8 mouse cellular contexts compared by ENCODE assay signal in the genomic region with DNA sequence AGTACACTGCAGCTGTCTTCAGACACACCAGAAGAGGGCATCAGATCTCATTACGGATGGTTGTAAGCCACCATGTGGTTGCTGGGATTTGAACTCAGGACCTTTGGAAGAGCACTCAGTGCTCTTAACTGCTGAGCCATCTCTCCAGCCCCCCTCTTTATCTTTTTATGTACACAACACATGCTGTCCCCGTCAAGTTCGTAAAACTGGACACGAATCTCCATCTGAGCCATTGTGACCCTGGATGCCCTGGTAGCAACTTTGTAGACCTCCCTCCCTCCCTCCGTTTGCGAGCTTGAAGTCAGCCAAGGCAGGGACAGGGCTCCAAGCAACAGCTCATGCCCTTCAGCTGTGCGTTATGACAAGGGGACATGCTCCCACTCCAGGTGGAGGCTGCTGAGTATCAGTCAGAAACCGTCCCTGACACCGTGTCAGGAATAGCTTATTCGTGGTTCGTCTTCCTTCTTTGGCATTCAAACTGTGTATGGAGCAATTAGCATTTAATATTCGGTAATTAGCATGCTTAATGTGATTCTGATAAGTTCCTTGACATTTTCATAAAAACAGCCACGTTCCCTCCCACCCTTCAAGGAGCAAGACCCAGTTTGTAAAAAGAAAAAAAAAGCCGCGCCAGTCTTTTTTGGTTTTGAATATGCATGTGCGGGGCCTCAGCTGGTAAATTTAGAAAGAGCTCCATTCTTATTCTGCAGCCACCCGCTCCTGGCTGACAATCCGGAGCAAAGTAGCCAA. TPM values are rescaled to one million over a fixed set of nuclear protein-coding genes. Genes with fewer than 3 reads are reported as not detected.
DNase-seq lines count a peak whose midpoint lies in the region; ATAC-seq and TF ChIP-seq lines count a peak whose summit lies in the region.

No protein-coding gene starts in this region.

- no peak for ATAC-seq in heart, embryonic 14.5 days (ENCODE audit: insufficient number of reproducible peaks, insufficient read depth, low FRiP score, low read depth)
- no peak for ATAC-seq in liver, embryonic 14.5 days (ENCODE audit: insufficient read depth)

- peak overlapping the region; percentile 70 for H3K9ac ChIP-seq in heart, embryonic 14.5 days (ENCODE audit: low read length)
- peak overlapping the region; percentile 44 for H3K9ac ChIP-seq in liver, embryonic 14.5 days (replicated peaks)

- TF ChIP-seq CTCF in spleen, adult 2 months (IDR thresholded peaks at IDR 0.05; ENCODE audit: extremely low read depth, insufficient read depth, insufficient read length, insufficient replicate concordance): no peak
- TF ChIP-seq CTCF in liver, embryonic 14.5 days (IDR thresholded peaks at IDR 0.05; ENCODE audit: low read depth): peak; percentile 2; the same call in 1 of the 2 replicates
- TF ChIP-seq CTCF in small intestine, adult 2 months (IDR thresholded peaks at IDR 0.05; ENCODE audit: extremely low read depth, insufficient read length, insufficient replicate concordance, low read depth, low read length): no peak

- no peaks in the 10 kb centered on the region for H3K9me3 ChIP-seq in heart, embryonic 14.5 days (ENCODE audit: control insufficient read depth, low read length)
- H3K9me3 ChIP-seq in liver, embryonic 14.5 days (ENCODE audit: control insufficient read depth, low read length): no peaks in the 10 kb centered on the region

- no peak for TF ChIP-seq POLR2A in spleen, adult 2 months (IDR thresholded peaks at IDR 0.05; ENCODE audit: low read depth, low read length)
- TF ChIP-seq POLR2A in small intestine, adult 2 months (IDR thresholded peaks at IDR 0.05; ENCODE audit: low read depth, low read length): no peak

- H3K4me1 ChIP-seq in spleen, adult 2 months (ENCODE audit: control insufficient read depth, insufficient read depth, insufficient read length): peaks cover 14% of the 10 kb centered on the region; the same call in 1 of the 2 replicates
- H3K4me1 ChIP-seq in heart, embryonic 14.5 days (ENCODE audit: control insufficient read depth in 2 of 2, insufficient read depth in 2 of 2, low read length in 2 of 2): peaks cover 11 to 12% of the 10 kb centered on the region in 2 experiments
- H3K4me1 ChIP-seq in liver, embryonic 14.5 days (replicated peaks; ENCODE audit: control insufficient read depth in 2 of 2, insufficient read depth in 2 of 2, low read length in 1 of 2): peaks cover 3 to 11% of the 10 kb centered on the region in 2 experiments
- H3K4me1 ChIP-seq in small intestine, adult 2 months (ENCODE audit: control insufficient read depth, insufficient read depth, insufficient read length, low read length): peaks cover 7% of the 10 kb centered on the region; the same call in 1 of the 2 replicates

- H3K27me3 ChIP-seq in spleen, adult 2 months (ENCODE audit: control insufficient read depth, insufficient read depth, low read length): no peaks in the 10 kb centered on the region
- H3K27me3 ChIP-seq in heart, embryonic 14.5 days (ENCODE audit: control insufficient read depth, insufficient read depth, low read length): no peaks in the 10 kb centered on the region
- H3K27me3 ChIP-seq in liver, embryonic 14.5 days (ENCODE audit: control insufficient read depth, insufficient read depth, low read length): no peaks in the 10 kb centered on the region
- H3K27me3 ChIP-seq in small intestine, adult 2 months (ENCODE audit: control insufficient read depth, insufficient read depth, low read length): no peaks in the 10 kb centered on the region

- peaks cover 11% of the 10 kb centered on the region for H3K36me3 ChIP-seq in spleen, adult 2 months (ENCODE audit: control insufficient read depth, insufficient read depth, low read length)
- peaks cover 30% of the 10 kb centered on the region for H3K36me3 ChIP-seq in heart, embryonic 14.5 days (ENCODE audit: control insufficient read depth, insufficient read depth, low read length)
- peaks cover 25% of the 10 kb centered on the region for H3K36me3 ChIP-seq in liver, embryonic 14.5 days (replicated peaks; ENCODE audit: control insufficient read depth, insufficient read depth, low read depth)
- H3K36me3 ChIP-seq in small intestine, adult 2 months (ENCODE audit: control insufficient read depth, insufficient read depth, low read length): peaks cover 7% of the 10 kb centered on the region; the same call in 1 of the 2 replicates

- peak overlapping the region; percentile 76 for H3K4me3 ChIP-seq in spleen, adult 2 months (ENCODE audit: extremely low read depth, insufficient read depth, insufficient read length)
- H3K4me3 ChIP-seq in heart, embryonic 14.5 days (ENCODE audit: control insufficient read depth in 1 of 2, insufficient read depth in 1 of 2, low read depth in 1 of 2, low read length in 2 of 2): peak overlapping the region; percentile 79 to 98
- peak overlapping the region; percentile 69 to 75 for H3K4me3 ChIP-seq in liver, embryonic 14.5 days (ENCODE audit: insufficient read depth in 1 of 2, low read depth in 2 of 2, low read length in 2 of 2)
- H3K4me3 ChIP-seq in small intestine, adult 2 months (ENCODE audit: low read depth, low read length): peak overlapping the region; percentile 67

- 6% methylated on average over 18 of the region's 18 CpGs for WGBS in spleen, adult 2 months
- 5% methylated on average over 18 of the region's 18 CpGs for WGBS in heart, embryonic 14.5 days
- 3% methylated on average over 18 of the region's 18 CpGs for WGBS in liver, embryonic 14.5 days (ENCODE audit: insufficient replicate concordance)
- WGBS in small intestine, adult 2 months: 2% methylated on average over 18 of the region's 18 CpGs

- H3K27ac ChIP-seq in spleen, adult 2 months (ENCODE audit: insufficient read depth, low read length): 0 out of 2 replicates have a peak overlapping the region, but pooled peaks have one; percentile 17
- H3K27ac ChIP-seq in heart, embryonic 14.5 days (replicated peaks in 1 of 2; ENCODE audit: control insufficient read depth in 1 of 2, insufficient read depth in 1 of 2, low read depth in 2 of 2, low read length in 2 of 2): peak overlapping the region; percentile 46 to 79
- peak overlapping the region; percentile 18 for H3K27ac ChIP-seq in liver, embryonic 14.5 days
- H3K27ac ChIP-seq in small intestine, adult 2 months (ENCODE audit: insufficient read depth, low read depth, low read length): no peak overlapping the region

- no peak for TF ChIP-seq EP300 in liver, embryonic 14.5 days (IDR thresholded peaks at IDR 0.05; ENCODE audit: low read depth)

- H3K4me2 ChIP-seq in heart, embryonic 14.5 days (ENCODE audit: low read length): peak overlapping the region; percentile 95
- peak overlapping the region; percentile 86 for H3K4me2 ChIP-seq in liver, embryonic 14.5 days (ENCODE audit: low read depth)

- peak; percentile 48 for DNase-seq in cerebellum, adult 11-12 months
- DNase-seq in cerebellum, postnatal 36 days: no peak
- DNase-seq in spleen, adult 2 months (ENCODE audit: low read depth in 1 of 2, low spot score in 2 of 2): no peak
- no peak for DNase-seq in spleen, adult 12 weeks (ENCODE audit: low spot score)
- DNase-seq in liver, embryonic 14.5 days (ENCODE audit: low read depth in 3 of 3, low spot score in 3 of 3): peak in 2 of 3 experiments; percentile 24
- no peak for DNase-seq in ovary, postnatal 10 days (ENCODE audit: low spot score)

RNA-seq across cellular contexts. Expression of a gene that starts 0.7 kb away (rescaled TPM):
- 55.7 and 80.0 TPM in 2 replicates for polyA plus RNA-seq in spleen, adult 2 months (2012; rRNA removed)
- 98.1 and 101 TPM in 2 replicates for polyA plus RNA-seq in heart, embryonic 14.5 days (2014; fragmentation: Nextera tagmentation; extraction: Ambion mirVana)
- polyA plus RNA-seq in liver, embryonic 14.5 days (2012; rRNA removed): 86.1 and 102 TPM in 2 replicates
- 129 and 147 TPM in 2 replicates for polyA plus RNA-seq in liver, embryonic 14.5 days (2014; fragmentation: Nextera tagmentation; extraction: Ambion mirVana)
- 42.6 and 44.5 TPM in 2 replicates for polyA plus RNA-seq in small intestine, adult 2 months (2012; rRNA removed)

RNA-seq across cellular contexts. Expression of a gene that starts 11.8 kb away (rescaled TPM):
- 0.26 and 1.3 TPM in 2 replicates for polyA plus RNA-seq in spleen, adult 2 months (2012; rRNA removed)
- 0.08 TPM in 1 of 2 replicates, not detected in the other for polyA plus RNA-seq in heart, embryonic 14.5 days (2014; fragmentation: Nextera tagmentation; extraction: Ambion mirVana)
- polyA plus RNA-seq in liver, embryonic 14.5 days (2012; rRNA removed): 20.6 and 29.5 TPM in 2 replicates
- 28.9 and 31.1 TPM in 2 replicates for polyA plus RNA-seq in liver, embryonic 14.5 days (2014; fragmentation: Nextera tagmentation; extraction: Ambion mirVana)
- polyA plus RNA-seq in small intestine, adult 2 months (2012; rRNA removed): 0.16 and 1.7 TPM in 2 replicates

RNA-seq across cellular contexts. Expression of a gene that starts 32.4 kb away (rescaled TPM):
- 29.2 and 31.6 TPM in 2 replicates for polyA plus RNA-seq in spleen, adult 2 months (2012; rRNA removed)
- 61.2 and 66.6 TPM in 2 replicates for polyA plus RNA-seq in heart, embryonic 14.5 days (2014; fragmentation: Nextera tagmentation; extraction: Ambion mirVana)
- 18.2 and 20.1 TPM in 2 replicates for polyA plus RNA-seq in liver, embryonic 14.5 days (2012; rRNA removed)
- 36.0 and 36.1 TPM in 2 replicates for polyA plus RNA-seq in liver, embryonic 14.5 days (2014; fragmentation: Nextera tagmentation; extraction: Ambion mirVana)
- polyA plus RNA-seq in small intestine, adult 2 months (2012; rRNA removed): 8.6 and 11.3 TPM in 2 replicates

RNA-seq across cellular contexts. Expression of a gene that starts 36.2 kb away (rescaled TPM):
- 49.8 and 57.0 TPM in 2 replicates for polyA plus RNA-seq in spleen, adult 2 months (2012; rRNA removed)
- 80.9 and 87.6 TPM in 2 replicates for polyA plus RNA-seq in heart, embryonic 14.5 days (2014; fragmentation: Nextera tagmentation; extraction: Ambion mirVana)
- 247 and 260 TPM in 2 replicates for polyA plus RNA-seq in liver, embryonic 14.5 days (2012; rRNA removed)
- polyA plus RNA-seq in liver, embryonic 14.5 days (2014; fragmentation: Nextera tagmentation; extraction: Ambion mirVana): 80.3 and 83.0 TPM in 2 replicates
- 6.7 and 7.7 TPM in 2 replicates for polyA plus RNA-seq in small intestine, adult 2 months (2012; rRNA removed)

RNA-seq across cellular contexts. Expression of a gene that starts 52.5 kb away (rescaled TPM):
- polyA plus RNA-seq in spleen, adult 2 months (2012; rRNA removed): 0.07 TPM in 1 of 2 replicates, not detected in the other
- 0.19 and 0.28 TPM in 2 replicates for polyA plus RNA-seq in heart, embryonic 14.5 days (2014; fragmentation: Nextera tagmentation; extraction: Ambion mirVana)
- polyA plus RNA-seq in liver, embryonic 14.5 days (2012; rRNA removed): 0.03 TPM in 1 of 2 replicates, not detected in the other
- polyA plus RNA-seq in liver, embryonic 14.5 days (2014; fragmentation: Nextera tagmentation; extraction: Ambion mirVana): not detected in 2 replicates
- polyA plus RNA-seq in small intestine, adult 2 months (2012; rRNA removed): 0.08 TPM in 1 of 2 replicates, not detected in the other

Comparison
In these comparisons a context has a peak if more than half of its experiments do, and no peak if none do; other contexts are left out.
1. DNase-seq: peak in cerebellum, adult 11-12 months (single experiment) and liver, embryonic 14.5 days (2 of 3); none in cerebellum, postnatal 36 days (0 of 2), spleen, adult 2 months (0 of 2), spleen, adult 12 weeks (single experiment) and ovary, postnatal 10 days (single experiment).
2. Peak in every context shown above with its lines, with median percentiles within 50 percentile points of each other: H3K4me3 ChIP-seq.